Mouse (Mus musculus) embryo, embryonic 10 days (tissue): ENCODE results near the gene Gpr137.
"Not testable (repeated sequence)": the region's sequence is repeated elsewhere in the genome, so short reads cannot be mapped to it uniquely, and the experiment has no call there.

Experiments used
- DNase-seq: peaks from one replicate; pipeline ENCODE4 v3.0.0-alpha.2; 2015; ENCODE audit warnings: low spot score

Gpr137 gene

GRCm38 (mm10) chr19:6905498-6906159, 36.7 kb downstream of the Gpr137 start:
- no peak for DNase-seq

DNA sequence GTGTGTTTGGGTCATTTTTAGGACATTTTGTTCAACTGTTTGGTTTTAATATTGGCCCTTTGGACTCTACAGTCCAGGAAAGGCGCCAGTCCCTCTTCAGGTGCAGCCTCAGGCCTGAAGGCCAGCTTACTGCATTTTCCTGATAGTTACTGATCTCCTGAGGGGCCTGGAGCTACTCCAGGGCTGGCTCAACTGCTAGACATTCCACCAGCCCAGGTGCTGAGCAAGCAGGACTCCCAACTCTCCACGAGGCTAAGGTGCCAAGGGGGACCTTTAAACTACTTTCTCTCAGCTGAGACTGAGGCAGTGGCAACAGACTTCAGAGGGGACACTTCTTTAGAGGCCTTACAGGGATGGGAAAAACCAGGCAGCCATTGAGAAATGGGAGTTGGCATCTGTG, 37.4 kb downstream of the Gpr137 start:
- no peak for DNase-seq

GRCm38 (mm10) chr19:6903031-6903430, 39.2 kb downstream of the Gpr137 start:
- DNase-seq = no peak

- DNase-seq = no peak
These were observed 42.6 kb downstream of the Gpr137 start for GRCm38 (mm10) chr19:6899641-6900040.

- DNase-seq = not testable (repeated sequence)
These were observed 46.5 kb downstream of the Gpr137 start for GRCm38 (mm10) chr19:6895608-6896305.

DNA sequence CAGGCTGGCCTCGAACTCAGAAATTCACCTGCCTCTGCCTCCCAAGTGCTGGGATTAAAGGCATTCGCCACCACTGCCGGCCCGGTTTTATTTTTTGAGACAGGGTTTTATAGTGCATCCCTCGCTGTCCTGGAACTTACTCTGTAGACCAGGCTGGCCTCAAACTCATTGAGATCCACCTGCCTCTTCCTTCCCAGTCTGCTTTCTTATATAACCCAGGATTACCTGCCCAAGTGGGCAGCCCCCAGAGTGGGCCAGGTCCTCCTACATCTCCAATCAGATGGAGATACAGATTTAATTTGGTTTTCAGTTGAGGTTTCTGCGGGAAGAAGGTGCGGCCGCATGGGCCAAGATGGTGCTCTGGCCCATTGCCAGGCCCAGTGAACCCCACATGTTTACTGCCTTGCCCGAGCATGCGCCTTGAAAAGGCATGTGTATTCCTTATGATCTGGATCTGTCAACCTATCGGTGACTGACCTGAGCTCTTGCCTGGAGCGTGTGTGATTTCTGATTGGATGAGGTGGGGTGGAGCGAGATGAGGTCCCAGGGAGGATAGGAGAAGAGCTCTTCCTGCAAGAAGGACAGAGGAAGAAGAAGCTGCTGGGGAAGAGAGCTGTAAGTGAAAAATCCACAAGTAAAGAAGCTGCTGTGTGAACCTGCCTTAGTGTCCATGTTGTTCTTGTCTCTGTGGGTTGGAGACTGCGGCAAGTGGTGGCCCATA, 48.4 kb downstream of the Gpr137 start:
- no peak for DNase-seq

DNA sequence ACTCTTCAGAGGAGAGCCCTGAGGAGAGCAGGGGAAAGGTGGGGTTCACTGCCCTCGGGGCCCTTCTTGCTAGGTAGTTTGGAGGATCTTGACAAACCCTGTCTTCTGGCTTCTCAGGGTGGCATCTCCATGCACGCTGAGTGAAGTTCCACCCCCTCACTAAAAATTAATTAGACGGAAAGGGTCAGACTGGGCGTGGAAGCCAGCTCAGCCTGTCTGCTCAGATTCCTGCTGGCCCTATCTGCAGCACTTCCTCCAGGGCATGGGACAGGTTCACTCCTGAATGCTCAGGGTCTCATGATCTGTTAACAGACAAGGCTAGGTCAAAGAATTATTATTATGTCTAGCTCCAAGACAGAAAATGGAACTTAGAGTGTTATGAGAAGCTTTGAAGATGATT, 49.8 kb downstream of the Gpr137 start:
- DNase-seq = peak; percentile 6
